Comparison of ENCODE assay signal across 13 mouse cellular contexts in the genomic region with DNA sequence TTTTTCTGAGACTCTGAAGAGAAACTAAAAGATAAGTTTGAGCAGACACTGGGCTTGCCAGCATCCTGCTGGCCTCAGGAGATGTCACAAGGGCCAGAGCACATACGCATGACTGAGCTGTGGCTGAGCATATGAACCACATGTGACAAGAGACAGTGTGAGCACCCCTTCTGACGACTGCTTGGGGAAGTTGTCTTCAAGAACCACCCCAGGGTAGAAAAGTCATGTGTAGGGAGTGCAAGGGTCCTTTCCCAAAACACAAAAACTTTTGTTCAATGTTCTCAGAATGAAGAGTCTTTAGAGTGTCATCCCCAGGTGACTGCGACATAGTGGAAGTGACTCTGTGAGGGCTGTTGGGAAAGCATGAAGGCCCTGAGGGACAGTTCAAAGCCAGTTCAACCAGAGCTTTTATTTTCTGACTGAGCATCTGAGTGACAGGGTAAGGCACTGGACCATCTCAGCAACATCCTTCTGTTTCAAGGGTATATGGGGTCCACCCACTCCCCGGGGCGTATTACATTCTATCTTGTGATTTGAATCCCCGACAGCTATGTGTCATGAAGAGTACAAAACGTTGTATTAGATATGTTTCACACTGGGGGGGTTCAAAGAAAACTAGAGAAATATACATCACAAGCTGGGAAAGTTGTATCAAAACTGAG. TPM values are rescaled to one million over a fixed set of nuclear protein-coding genes. Genes with fewer than 3 reads are reported as not detected.
DNase-seq lines count a peak whose midpoint lies in the region; ATAC-seq and TF ChIP-seq lines count a peak whose summit lies in the region.
"Had no signal": no experiment of that assay in that cellular context is flagged by ENCODE, and none has a peak within 500 bp of the region (broad histone marks: within the 10 kb centered on the region; RNA-seq: fewer than 3 reads in every experiment).

No protein-coding gene starts in this region.

- TF ChIP-seq POLR2A in bone marrow macrophage, adult 2 months (IDR thresholded peaks at IDR 0.05; ENCODE audit: borderline replicate concordance, low read depth, low read length): no peak

- peak overlapping the region; percentile 99 for H3K27ac ChIP-seq in bone marrow macrophage, adult 2 months (ENCODE audit: insufficient read depth, low read depth, low read length)
- H3K27ac ChIP-seq: limb, embryonic 12.5 days; neural tube, embryonic 12.5 days; stomach, postnatal 0 days had no signal

- H3K4me1 ChIP-seq in bone marrow macrophage, adult 2 months (ENCODE audit: control insufficient read depth, insufficient read depth, low read length): peaks cover 58% of the 10 kb centered on the region
- H3K4me1 ChIP-seq: limb, embryonic 12.5 days; neural tube, embryonic 12.5 days had no signal

- no peak overlapping the region for H3K4me3 ChIP-seq in bone marrow macrophage, adult 2 months (ENCODE audit: insufficient read depth, low read length)
- H3K4me3 ChIP-seq: heart, embryonic 12.5 days; limb, embryonic 12.5 days; neural tube, embryonic 12.5 days had no signal

- peak; percentile 69 for ATAC-seq in megakaryocyte progenitor cell, adult 5-6 weeks (replicated peaks; ENCODE audit: poor library complexity)

- no peaks in the 10 kb centered on the region for H3K27me3 ChIP-seq in splenic B cell, adult 2 months (ENCODE audit: control insufficient read depth, insufficient read depth, low read length, poor library complexity, severe bottlenecking)
- H3K27me3 ChIP-seq: heart, embryonic 12.5 days; limb, embryonic 12.5 days; neural tube, embryonic 12.5 days had no signal

- no peak for TF ChIP-seq CTCF in bone marrow macrophage, adult 2 months (IDR thresholded peaks at IDR 0.05; ENCODE audit: low read depth, low read length)

- no peaks in the 10 kb centered on the region for H3K36me3 ChIP-seq in splenic B cell, adult 2 months (ENCODE audit: control insufficient read depth, insufficient read depth, low read length, poor library complexity, severe bottlenecking)
- H3K36me3 ChIP-seq: heart, embryonic 12.5 days; limb, embryonic 12.5 days; neural tube, embryonic 12.5 days had no signal

- peak; percentile 70 for DNase-seq in lung, postnatal 36 days
- DNase-seq in lung, postnatal 14 days: no peak
- DNase-seq in splenic B cell, adult 2 months (ENCODE audit: low read depth, low spot score): peak; percentile 98
- no peak for DNase-seq in thymus, postnatal 25 days
- DNase-seq in neural tube, embryonic 10.5 days (ENCODE audit: extremely low spot score, low spot score): no peak
- DNase-seq: adrenal gland, adult 2 months; kidney, adult 8-10 months had no signal

RNA-seq across cellular contexts. Expression of a gene that starts 35.4 kb away (rescaled TPM):
- 22.5 and 23.1 TPM in 2 replicates for polyA plus RNA-seq in bone marrow macrophage, adult 2 months (2012; ENCODE audit: insufficient read depth, insufficient read length, missing spikeins)
- 14.1 and 19.0 TPM in 2 replicates for total RNA-seq in megakaryocyte progenitor cell, adult 5-6 weeks (2015)
- 20.5 and 21.6 TPM in 2 replicates for total RNA-seq in megakaryocyte progenitor cell, adult 5-6 weeks (2017)

Comparison
In these comparisons a context has a peak if more than half of its experiments do, and no peak if none do; other contexts are left out.
1. DNase-seq: peak in lung, postnatal 36 days (single experiment) and splenic B cell, adult 2 months (single experiment); none in lung, postnatal 14 days (single experiment), thymus, postnatal 25 days (single experiment) and neural tube, embryonic 10.5 days (single experiment).